Comparison of ENCODE assay signal across 8 mouse cellular contexts in the genomic region with DNA sequence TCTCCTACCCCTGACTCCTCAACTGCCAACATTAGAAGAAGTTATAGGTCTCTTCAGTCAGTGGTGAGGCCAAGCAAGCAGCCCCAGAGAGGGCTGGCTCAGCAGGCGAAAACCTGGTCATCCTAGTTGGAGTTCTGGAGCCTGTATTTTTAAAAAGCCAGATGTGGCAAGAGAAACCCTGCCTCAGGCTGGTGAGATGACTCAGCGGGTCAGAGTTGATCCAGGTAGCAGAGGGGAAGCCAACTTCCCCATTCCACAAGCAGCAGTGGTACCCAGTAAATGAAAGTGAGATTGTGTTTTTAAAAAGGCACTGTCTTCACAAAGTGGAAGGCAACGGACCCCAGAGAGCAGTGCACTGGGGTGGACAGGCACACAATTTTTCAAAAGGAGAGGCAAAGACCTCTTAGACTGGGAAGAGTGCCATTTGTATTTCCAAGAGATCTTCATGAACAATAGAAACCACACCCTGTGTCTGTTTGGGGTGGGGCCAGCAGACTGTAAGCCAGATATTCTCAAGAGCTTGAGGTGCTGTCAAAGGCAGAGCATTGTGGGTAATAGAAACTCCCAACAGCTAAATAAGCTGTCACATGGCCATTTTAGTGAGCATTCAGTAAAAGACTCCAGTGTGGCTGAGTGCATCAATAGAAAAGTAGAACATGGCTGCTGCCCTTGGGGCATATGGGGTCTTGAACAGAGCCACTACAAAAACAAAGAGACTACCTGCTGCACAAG. TPM values are rescaled to one million over a fixed set of nuclear protein-coding genes. Genes with fewer than 3 reads are reported as not detected.
A peak's percentile ranks its signal among the peaks of the same experiment; 100 is the strongest.
DNase-seq lines count a peak whose midpoint lies in the region; ATAC-seq and TF ChIP-seq lines count a peak whose summit lies in the region.

No protein-coding gene starts in this region.

- peak overlapping the region; percentile 15; the same call in 1 of the 2 replicates for H3K27ac ChIP-seq in neural tube, embryonic 13.5 days (replicated peaks)
- peak overlapping the region; percentile 15; the same call in 1 of the 2 replicates for H3K27ac ChIP-seq in forebrain, postnatal 0 days (ENCODE audit: low read depth, low read length)
- H3K27ac ChIP-seq in stomach, embryonic 16.5 days (ENCODE audit: low read length) = peak overlapping the region; percentile 30

- H3K4me2 ChIP-seq in neural tube, embryonic 13.5 days = no peak overlapping the region
- H3K4me2 ChIP-seq in forebrain, postnatal 0 days (ENCODE audit: low read depth) = no peak overlapping the region
- H3K4me2 ChIP-seq in stomach, embryonic 16.5 days (ENCODE audit: low read depth, low read length) = no peak overlapping the region

- H3K4me3 ChIP-seq in neural tube, embryonic 13.5 days = no peak overlapping the region
- no peak overlapping the region for H3K4me3 ChIP-seq in forebrain, postnatal 0 days (ENCODE audit: low read depth, low read length)
- H3K4me3 ChIP-seq in stomach, embryonic 16.5 days (replicated peaks; ENCODE audit: low read length) = no peak overlapping the region

- H3K9me3 ChIP-seq in neural tube, embryonic 13.5 days = no peaks in the 10 kb centered on the region
- H3K9me3 ChIP-seq in forebrain, postnatal 0 days (ENCODE audit: low read length) = no peaks in the 10 kb centered on the region
- no peaks in the 10 kb centered on the region for H3K9me3 ChIP-seq in stomach, embryonic 16.5 days (replicated peaks; ENCODE audit: control insufficient read depth, low read length)

- 88% methylated on average over 3 of the region's 3 CpGs for WGBS in neural tube, embryonic 13.5 days
- WGBS in forebrain, postnatal 0 days = 76% methylated on average over 3 of the region's 3 CpGs
- WGBS in stomach, embryonic 16.5 days = 73% methylated on average over 3 of the region's 3 CpGs

- no peak overlapping the region for H3K9ac ChIP-seq in neural tube, embryonic 13.5 days
- no peak overlapping the region for H3K9ac ChIP-seq in forebrain, postnatal 0 days
- H3K9ac ChIP-seq in stomach, embryonic 16.5 days (ENCODE audit: low read length) = no peak overlapping the region

- no peak for ATAC-seq in neural tube, embryonic 13.5 days (ENCODE audit: low read depth)
- no peak; the same call in 1 of the 2 replicates for ATAC-seq in forebrain, postnatal 0 days
- ATAC-seq in stomach, embryonic 16.5 days (ENCODE audit: insufficient read depth, low FRiP score) = no peak
- no peak for ATAC-seq in erythroid progenitor cell, adult 5-6 weeks (replicated peaks; ENCODE audit: low FRiP score, poor library complexity, severe bottlenecking)

- no peaks in the 10 kb centered on the region for H3K27me3 ChIP-seq in neural tube, embryonic 13.5 days
- H3K27me3 ChIP-seq in forebrain, postnatal 0 days (ENCODE audit: insufficient read depth, low read length) = no peaks in the 10 kb centered on the region
- H3K27me3 ChIP-seq in stomach, embryonic 16.5 days (ENCODE audit: control insufficient read depth, insufficient read depth, low read length) = no peaks in the 10 kb centered on the region

- peaks cover 99% of the 10 kb centered on the region for H3K36me3 ChIP-seq in neural tube, embryonic 13.5 days
- H3K36me3 ChIP-seq in forebrain, postnatal 0 days (ENCODE audit: insufficient read depth) = peaks cover 82% of the 10 kb centered on the region
- peaks cover 49% of the 10 kb centered on the region for H3K36me3 ChIP-seq in stomach, embryonic 16.5 days (ENCODE audit: control insufficient read depth, insufficient read depth, low read length)

- peaks cover 24% of the 10 kb centered on the region for H3K4me1 ChIP-seq in neural tube, embryonic 13.5 days (replicated peaks)
- no peaks in the 10 kb centered on the region for H3K4me1 ChIP-seq in forebrain, postnatal 0 days (ENCODE audit: insufficient read depth)
- H3K4me1 ChIP-seq in stomach, embryonic 16.5 days (ENCODE audit: control insufficient read depth, insufficient read depth, low read length) = peaks cover 15% of the 10 kb centered on the region; the same call in 1 of the 2 replicates

- TF ChIP-seq CTCF in forebrain, postnatal 0 days (IDR thresholded peaks at IDR 0.05; ENCODE audit: low read depth) = no peak

- DNase-seq in neural tube, embryonic 10.5 days (ENCODE audit: extremely low spot score, low spot score) = no peak
- DNase-seq in forebrain, postnatal 0 days = no peak
- peak; percentile 71 for DNase-seq in kidney, postnatal 14 days
- no peak for DNase-seq in adrenal gland, postnatal 4 days (ENCODE audit: low spot score in 2 of 2)
- no peak for DNase-seq in thymus, postnatal 25 days

RNA-seq across cellular contexts. Expression of gene Ctnnb1, which starts 33.1 kb away (rescaled TPM):
- 377 and 458 TPM in 2 replicates for polyA plus RNA-seq in neural tube, embryonic 13.5 days (2015; fragmentation: Nextera tagmentation; extraction: Ambion mirVana)
- total RNA-seq in forebrain, postnatal 0 days (2014; rRNA removed) = 839 and 1,100 TPM in 2 replicates
- 368 and 388 TPM in 2 replicates for polyA plus RNA-seq in forebrain, postnatal 0 days (2015; fragmentation: Nextera tagmentation; extraction: Ambion mirVana)
- polyA plus RNA-seq in stomach, embryonic 16.5 days (2015; fragmentation: Nextera tagmentation; extraction: Ambion mirVana) = 486 and 539 TPM in 2 replicates
- total RNA-seq in erythroid progenitor cell, adult 5-6 weeks (2015; ENCODE audit: low replicate concordance) = 221 and 237 TPM in 2 replicates
- total RNA-seq in erythroid progenitor cell, adult 5-6 weeks (2017; ENCODE audit: low replicate concordance) = 220 and 279 TPM in 2 replicates
- total RNA-seq in adrenal gland, postnatal 4 days (2021) = 100 to 1,000 TPM; 718 to 723 TPM
